Mouse (Mus musculus): ENCODE measurements around the gene Ccdc28b. TPM values are rescaled to one million over a fixed set of nuclear protein-coding genes. Genes with fewer than 3 reads are reported as not detected.
A peak's percentile ranks its signal among the peaks of the same experiment; 100 is the strongest.

Ccdc28b gene
- total and polyA plus RNA-seq, 2 experiments from 2014 or later, result 78.8 to 174 TPM

DNA sequence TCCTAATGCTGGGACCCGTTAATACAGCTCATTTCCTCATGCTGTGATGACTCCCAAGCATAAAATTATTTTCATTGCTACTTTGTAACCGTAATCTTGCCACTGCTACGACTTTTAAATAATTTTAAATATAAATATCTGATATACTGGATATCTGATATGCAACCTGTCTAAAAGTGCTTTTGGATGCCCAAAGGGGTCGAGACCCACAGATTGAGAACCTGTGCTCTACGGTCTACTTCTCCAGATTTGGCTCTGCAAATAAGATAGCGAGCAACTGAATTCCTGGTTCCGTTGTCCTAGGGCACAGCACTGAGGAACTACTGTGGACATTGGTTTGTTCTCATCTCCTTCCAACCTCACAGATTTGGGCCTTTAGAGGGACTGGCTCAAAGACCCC is 46.1 kb downstream of the Ccdc28b start:
- no peak for TF ChIP-seq CTCF (IDR thresholded peaks at IDR 0.05)
- Histone ChIP-seq H3K9me3 (ENCODE audit: low read length) (no peaks in the 10 kb centered on the region), H3K27ac (ENCODE audit: low read depth, low read length) (no peak overlapping the region), H3K36me3 (ENCODE audit: insufficient read depth, low read length) (no peaks in the 10 kb centered on the region), H3K27me3 (ENCODE audit: insufficient read depth, low read length) (no peaks in the 10 kb centered on the region; the same call in 1 of the 2 replicates), H3K4me3 (ENCODE audit: low read depth, low read length) (no peak overlapping the region), H3K9ac (replicated peaks; ENCODE audit: low read length, poor library complexity, severe bottlenecking) (no peak overlapping the region), H3K4me2 (ENCODE audit: low read depth, low read length, poor library complexity, severe bottlenecking) (no peak overlapping the region), H3K4me1 (ENCODE audit: insufficient read depth, low read length) (0 out of 2 replicates have a peak, but pooled peaks cover 3% of the 10 kb centered on the region)
- DNase-seq (ENCODE audit: low spot score) (no peak), ATAC-seq (ENCODE audit: low FRiP score) (no peak)
- 81% methylated on average over 7 of the region's 7 CpGs for WGBS

DNA sequence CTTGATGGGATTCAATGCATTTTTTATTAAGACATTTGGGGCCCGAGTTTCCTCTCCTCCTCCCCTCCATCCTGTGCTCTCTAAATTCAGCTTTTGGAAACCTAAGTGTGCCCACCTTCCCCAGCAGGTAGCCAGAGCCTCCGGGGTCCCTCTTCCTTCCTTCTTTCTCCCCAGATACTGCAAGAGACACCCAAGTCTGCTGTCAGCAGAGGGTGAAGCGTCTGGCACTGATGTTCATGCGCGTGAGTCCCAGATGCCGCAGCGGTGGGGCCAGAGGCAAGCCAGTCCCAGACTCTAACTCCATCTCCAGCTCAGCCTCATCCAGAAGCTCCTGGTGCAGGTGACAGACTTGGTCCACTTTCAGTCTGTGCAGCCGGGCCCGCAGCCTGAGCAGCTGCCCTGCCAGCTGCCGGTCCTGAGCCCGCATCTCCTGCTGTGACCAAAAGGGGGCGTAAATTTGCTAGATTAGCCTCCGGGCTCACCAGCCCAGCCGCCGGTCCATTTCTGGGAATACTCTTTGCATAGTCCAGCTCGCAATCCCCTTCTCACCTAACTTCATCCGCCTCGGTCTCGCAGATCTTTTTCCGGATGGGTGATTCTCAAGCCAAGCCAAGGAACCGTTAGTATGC is 46.8 kb downstream of the Ccdc28b start:
- Histone ChIP-seq H3K27me3 (ENCODE audit: insufficient read depth, low read length) (no peaks in the 10 kb centered on the region; the same call in 1 of the 2 replicates), H3K27ac (ENCODE audit: low read depth, low read length) (no peak overlapping the region), H3K9me3 (ENCODE audit: low read length) (no peaks in the 10 kb centered on the region), H3K4me2 (ENCODE audit: low read depth, low read length, poor library complexity, severe bottlenecking) (no peak overlapping the region), H3K9ac (replicated peaks; ENCODE audit: low read length, poor library complexity, severe bottlenecking) (0 out of 2 replicates have a peak overlapping the region, but pooled peaks have one; percentile 8), H3K36me3 (ENCODE audit: insufficient read depth, low read length) (no peaks in the 10 kb centered on the region), H3K4me3 (ENCODE audit: low read depth, low read length) (no peak overlapping the region), H3K4me1 (ENCODE audit: insufficient read depth, low read length) (0 out of 2 replicates have a peak, but pooled peaks cover 3% of the 10 kb centered on the region)
- WGBS, result 21% methylated on average over 21 of the region's 21 CpGs
- peak; percentile 57 for TF ChIP-seq CTCF (IDR thresholded peaks at IDR 0.05)
- ATAC-seq (ENCODE audit: low FRiP score) (no peak), DNase-seq (ENCODE audit: low spot score) (peak; percentile 73)

DNA sequence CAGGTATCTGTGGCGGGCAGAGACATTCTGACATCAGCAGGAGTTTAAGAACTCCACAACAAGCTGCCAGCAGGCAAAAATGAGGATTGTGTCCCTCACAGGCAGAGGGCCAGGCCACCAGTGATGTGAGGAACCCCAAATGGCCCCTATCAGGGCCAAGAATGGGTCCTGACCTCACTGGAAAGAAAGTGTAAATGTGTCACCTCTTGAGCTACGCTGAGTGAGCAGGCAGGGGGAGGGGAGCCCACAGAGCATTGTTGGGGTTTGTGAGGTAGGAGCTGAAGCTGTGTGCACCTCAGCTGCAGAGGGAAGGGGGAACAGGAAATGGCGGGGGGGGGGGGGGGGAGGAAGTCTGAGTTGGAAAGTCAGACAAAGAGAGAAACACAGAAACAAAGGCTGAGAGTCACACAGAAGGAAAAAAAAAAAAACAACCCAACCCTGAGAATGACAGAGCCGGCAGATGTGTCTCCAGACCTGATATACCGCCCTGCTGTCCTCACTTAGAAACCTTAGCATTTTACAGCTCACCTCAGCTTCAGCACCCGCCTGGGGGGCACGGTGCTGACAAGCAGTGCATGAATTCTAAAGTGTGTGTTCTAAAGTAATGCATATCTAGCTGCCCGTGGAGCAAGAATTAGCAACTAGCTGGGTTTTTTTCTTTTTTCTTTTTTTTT is 48.4 kb downstream of the Ccdc28b start:
- WGBS, result 68% methylated on average over 7 of the region's 8 CpGs
- Histone ChIP-seq H3K4me2 (ENCODE audit: low read depth, low read length, poor library complexity, severe bottlenecking) (no peak overlapping the region), H3K9ac (replicated peaks; ENCODE audit: low read length, poor library complexity, severe bottlenecking) (no peak overlapping the region), H3K27ac (ENCODE audit: low read depth, low read length) (no peak overlapping the region), H3K4me3 (ENCODE audit: low read depth, low read length) (no peak overlapping the region), H3K4me1 (ENCODE audit: insufficient read depth, low read length) (0 out of 2 replicates have a peak, but pooled peaks cover 3% of the 10 kb centered on the region), H3K27me3 (ENCODE audit: insufficient read depth, low read length) (no peaks in the 10 kb centered on the region; the same call in 1 of the 2 replicates), H3K36me3 (ENCODE audit: insufficient read depth, low read length) (no peaks in the 10 kb centered on the region), H3K9me3 (ENCODE audit: low read length) (no peaks in the 10 kb centered on the region)
- DNase-seq (ENCODE audit: low spot score) (no peak), ATAC-seq (ENCODE audit: low FRiP score) (no peak)
- no peak for TF ChIP-seq CTCF (IDR thresholded peaks at IDR 0.05)

DNA sequence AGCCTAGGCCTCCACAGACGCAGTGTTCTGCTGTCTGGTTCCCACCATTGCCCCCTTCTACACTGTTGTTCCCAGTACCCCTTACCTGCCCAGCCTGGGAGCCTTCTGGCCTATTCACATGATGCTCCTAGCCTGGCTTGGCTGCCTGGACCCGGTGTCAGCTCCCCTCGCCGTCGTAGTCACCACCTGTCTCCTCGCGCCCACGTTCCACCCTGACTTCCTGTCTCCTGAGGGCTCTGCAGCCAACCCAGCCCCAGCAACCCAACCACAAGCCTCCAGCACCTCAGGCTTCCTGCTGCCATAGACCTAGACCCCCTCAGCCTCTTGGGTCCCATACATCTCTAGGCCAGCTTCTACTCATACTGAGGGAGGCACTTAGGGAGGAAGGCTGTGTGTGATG is 50.3 kb downstream of the Ccdc28b start, which contains the start of gene Lck:
Gene Lck (minus strand): TSS at position 212 of the 400 bp plus-strand sequence.
- Histone ChIP-seq H3K9ac (replicated peaks; ENCODE audit: low read length, poor library complexity, severe bottlenecking) (no peak within 1 kb of the TSS), H3K27ac (ENCODE audit: low read depth, low read length) (no peak within 1 kb of the TSS), H3K9me3 (ENCODE audit: low read length) (no peaks in the 10 kb centered on the region), H3K4me2 (ENCODE audit: low read depth, low read length, poor library complexity, severe bottlenecking) (no peak within 1 kb of the TSS), H3K36me3 (ENCODE audit: insufficient read depth, low read length) (no peaks in the 10 kb centered on the region), H3K4me3 (ENCODE audit: low read depth, low read length) (no peak within 1 kb of the TSS), H3K4me1 (ENCODE audit: insufficient read depth, low read length) (0 out of 2 replicates have a peak, but pooled peaks cover 3% of the 10 kb centered on the region), H3K27me3 (ENCODE audit: insufficient read depth, low read length) (no peaks in the 10 kb centered on the region; the same call in 1 of the 2 replicates)
- DNase-seq (ENCODE audit: low spot score) (no peak), ATAC-seq (ENCODE audit: low FRiP score) (no peak)
- WGBS, result 87% methylated on average over 8 of the region's 8 CpGs
- TF ChIP-seq CTCF (IDR thresholded peaks at IDR 0.05), result no peak

DNA sequence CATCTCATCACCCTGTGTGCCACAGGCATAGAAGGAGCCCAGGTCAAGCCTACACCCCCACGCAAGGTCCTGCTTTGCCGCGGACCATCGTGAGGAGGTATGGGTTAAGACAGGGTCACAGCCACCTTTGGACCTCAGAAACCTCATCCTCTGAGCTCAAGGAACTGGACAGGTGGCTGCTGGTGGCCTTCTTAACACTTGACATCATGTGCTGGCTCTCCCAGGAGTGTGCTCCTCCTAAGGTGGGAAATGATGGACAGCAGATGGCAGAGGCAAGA is 50.7 kb downstream of the Ccdc28b start:
- Histone ChIP-seq H3K9ac (replicated peaks; ENCODE audit: low read length, poor library complexity, severe bottlenecking) (no peak overlapping the region), H3K4me3 (ENCODE audit: low read depth, low read length) (no peak overlapping the region), H3K4me2 (ENCODE audit: low read depth, low read length, poor library complexity, severe bottlenecking) (no peak overlapping the region), H3K9me3 (ENCODE audit: low read length) (no peaks in the 10 kb centered on the region), H3K36me3 (ENCODE audit: insufficient read depth, low read length) (no peaks in the 10 kb centered on the region), H3K27ac (ENCODE audit: low read depth, low read length) (no peak overlapping the region), H3K27me3 (ENCODE audit: insufficient read depth, low read length) (no peaks in the 10 kb centered on the region; the same call in 1 of the 2 replicates), H3K4me1 (ENCODE audit: insufficient read depth, low read length) (0 out of 2 replicates have a peak, but pooled peaks cover 3% of the 10 kb centered on the region)
- TF ChIP-seq CTCF (IDR thresholded peaks at IDR 0.05), result no peak
- DNase-seq (ENCODE audit: low spot score) (no peak), ATAC-seq (ENCODE audit: low FRiP score) (no peak)
- whole genome bisulfite sequencing, result 94% methylated on average over 4 of the region's 4 CpGs
